Mouse (Mus musculus): ENCODE measurements around the gene Abhd11. TPM values are rescaled to one million over a fixed set of nuclear protein-coding genes. Genes with fewer than 3 reads are reported as not detected.

Gene Abhd11
- polyA plus RNA-seq, 1 experiment = 12.2 TPM

GRCm38 (mm10) chr5:135016224-135016759, 7.3 kb downstream of the Abhd11 start:
- no peak overlapping the region for H3K4me3 ChIP-seq (ENCODE audit: insufficient read depth, low read length)
- no peak overlapping the region for H3K27ac ChIP-seq (ENCODE audit: insufficient read depth, low read depth, low read length)
- TF ChIP-seq POLR2A (IDR thresholded peaks at IDR 0.05; ENCODE audit: borderline replicate concordance, low read depth, low read length) (no peak), CTCF (IDR thresholded peaks at IDR 0.05; ENCODE audit: low read depth, low read length) (no peak)
- no peaks in the 10 kb centered on the region for H3K4me1 ChIP-seq (ENCODE audit: control insufficient read depth, insufficient read depth, low read length)

DNA sequence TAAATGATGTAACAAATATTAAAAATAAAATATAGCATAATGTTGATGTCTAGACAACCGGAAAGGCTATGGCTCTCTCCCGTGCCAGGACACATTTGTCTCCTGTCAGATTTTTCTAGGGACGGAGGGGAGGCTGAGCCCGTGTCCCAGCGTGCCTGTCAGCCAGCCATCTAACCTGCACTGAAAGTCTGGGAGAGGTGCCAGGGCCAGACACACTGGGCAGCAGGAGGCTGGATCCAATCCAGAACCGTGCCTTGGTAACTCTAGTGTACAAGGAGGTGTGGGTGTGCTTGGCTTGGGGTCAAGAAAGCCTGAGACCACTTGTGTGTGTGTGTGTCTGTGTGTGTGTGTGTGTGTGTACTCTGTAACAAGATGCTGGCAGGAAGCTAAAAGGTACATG, 12.9 kb downstream of the Abhd11 start:
- TF ChIP-seq CTCF (IDR thresholded peaks at IDR 0.05; ENCODE audit: low read depth, low read length) (no peak), POLR2A (IDR thresholded peaks at IDR 0.05; ENCODE audit: borderline replicate concordance, low read depth, low read length) (no peak)
- Histone ChIP-seq H3K4me1 (ENCODE audit: control insufficient read depth, insufficient read depth, low read length) (peaks cover 8% of the 10 kb centered on the region; the same call in 1 of the 2 replicates), H3K27ac (ENCODE audit: insufficient read depth, low read depth, low read length) (no peak overlapping the region), H3K4me3 (ENCODE audit: insufficient read depth, low read length) (no peak overlapping the region)

GRCm38 (mm10) chr5:135023344-135024173, 14.6 kb downstream of the Abhd11 start, which contains the start of gene Stx1a:
Gene Stx1a (plus strand): TSS chr5:135023482.
- no peak within 1 kb of the TSS for H3K27ac ChIP-seq (ENCODE audit: insufficient read depth, low read depth, low read length)
- no peak for TF ChIP-seq CTCF (IDR thresholded peaks at IDR 0.05; ENCODE audit: low read depth, low read length)
- no peak for TF ChIP-seq POLR2A (IDR thresholded peaks at IDR 0.05; ENCODE audit: borderline replicate concordance, low read depth, low read length)
- H3K4me1 ChIP-seq (ENCODE audit: control insufficient read depth, insufficient read depth, low read length) = peaks cover 11% of the 10 kb centered on the region
- H3K4me3 ChIP-seq (ENCODE audit: insufficient read depth, low read length) = peak within 1 kb of the TSS; percentile 70

DNA sequence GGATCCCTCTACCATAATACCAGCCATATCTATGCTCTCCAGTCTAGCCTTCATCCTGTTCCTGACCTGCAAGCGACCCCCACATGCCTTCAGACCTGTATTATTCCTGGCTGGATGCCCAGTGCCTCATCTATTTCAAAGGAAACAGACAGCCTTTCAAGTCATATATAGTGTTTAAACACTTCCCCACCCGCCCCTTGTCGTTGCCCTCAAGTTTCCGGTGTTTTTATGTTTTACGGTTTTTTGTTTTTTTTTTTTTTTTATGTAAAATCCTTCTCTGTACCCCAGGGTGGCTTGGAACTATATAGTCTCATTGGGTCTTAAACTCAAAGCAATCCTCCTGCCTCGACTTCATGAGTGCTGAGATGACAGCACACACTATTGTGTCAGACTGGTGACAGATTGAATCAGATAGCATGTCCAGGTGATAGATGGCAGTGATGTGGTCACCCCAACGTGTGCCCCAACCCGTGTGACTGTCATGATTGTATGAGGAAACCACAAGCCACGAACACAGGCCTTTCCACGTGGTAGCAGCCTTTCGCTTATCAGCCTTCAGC, 15.8 kb downstream of the Abhd11 start:
- no peak overlapping the region for H3K4me3 ChIP-seq (ENCODE audit: insufficient read depth, low read length)
- peaks cover 17% of the 10 kb centered on the region for H3K4me1 ChIP-seq (ENCODE audit: control insufficient read depth, insufficient read depth, low read length)
- TF ChIP-seq POLR2A (IDR thresholded peaks at IDR 0.05; ENCODE audit: borderline replicate concordance, low read depth, low read length) (no peak), CTCF (IDR thresholded peaks at IDR 0.05; ENCODE audit: low read depth, low read length) (no peak)
- no peak overlapping the region for H3K27ac ChIP-seq (ENCODE audit: insufficient read depth, low read depth, low read length)

GRCm38 (mm10) chr5:135025899-135026298, 16.9 kb downstream of the Abhd11 start:
- TF ChIP-seq CTCF (IDR thresholded peaks at IDR 0.05; ENCODE audit: low read depth, low read length) = no peak
- TF ChIP-seq POLR2A (IDR thresholded peaks at IDR 0.05; ENCODE audit: borderline replicate concordance, low read depth, low read length) = no peak
- Histone ChIP-seq H3K4me1 (ENCODE audit: control insufficient read depth, insufficient read depth, low read length) (peaks cover 17% of the 10 kb centered on the region), H3K27ac (ENCODE audit: insufficient read depth, low read depth, low read length) (no peak overlapping the region), H3K4me3 (ENCODE audit: insufficient read depth, low read length) (no peak overlapping the region)

DNA sequence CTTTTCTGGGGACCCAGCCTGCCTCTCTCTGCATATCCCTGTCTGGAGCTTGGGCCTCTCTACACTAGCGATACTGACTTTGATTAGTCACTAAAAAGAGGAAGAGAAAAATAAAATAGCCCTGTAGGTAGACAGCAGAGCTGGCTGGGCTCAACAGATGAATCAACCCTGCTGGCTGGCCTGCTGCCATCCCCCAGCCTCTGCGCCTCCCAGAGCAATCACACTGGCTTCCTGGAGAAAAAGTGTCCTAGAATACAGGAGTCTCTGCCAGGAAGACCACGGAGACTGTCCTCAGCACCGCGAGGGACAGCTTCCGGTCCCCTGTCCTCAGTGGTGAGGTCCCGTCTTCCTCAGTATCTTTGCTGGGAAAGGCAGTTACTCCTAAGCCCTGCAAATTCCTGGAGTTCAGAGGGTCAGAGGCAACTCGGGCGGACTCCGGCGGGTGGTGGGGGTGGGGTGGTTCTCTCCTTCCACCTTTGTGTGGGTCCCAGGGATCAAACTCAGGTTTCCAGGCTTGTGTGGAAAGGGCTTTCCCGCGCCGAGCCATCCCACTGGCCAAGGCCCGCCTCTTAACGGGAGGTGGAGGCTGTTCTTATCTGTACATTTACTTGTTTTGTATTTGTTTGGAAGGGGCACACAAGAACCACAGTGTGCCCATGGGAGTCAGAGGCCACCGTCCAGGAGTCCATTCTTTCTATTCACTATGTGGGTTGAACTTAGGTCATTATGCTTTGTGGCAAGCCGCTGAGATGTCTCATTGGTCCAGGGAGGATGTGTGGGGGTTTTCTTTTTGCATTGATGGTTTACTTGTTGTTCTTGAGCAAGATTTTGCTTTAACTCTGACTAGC, 20.3 kb downstream of the Abhd11 start:
- Histone ChIP-seq H3K27ac (ENCODE audit: insufficient read depth, low read depth, low read length) (no peak overlapping the region), H3K4me1 (ENCODE audit: control insufficient read depth, insufficient read depth, low read length) (peaks cover 15% of the 10 kb centered on the region), H3K4me3 (ENCODE audit: insufficient read depth, low read length) (no peak overlapping the region)
- TF ChIP-seq CTCF (IDR thresholded peaks at IDR 0.05; ENCODE audit: low read depth, low read length) = no peak
- no peak for TF ChIP-seq POLR2A (IDR thresholded peaks at IDR 0.05; ENCODE audit: borderline replicate concordance, low read depth, low read length)

- H3K4me1 ChIP-seq (ENCODE audit: control insufficient read depth, insufficient read depth, low read length) = peaks cover 9% of the 10 kb centered on the region
- no peak for TF ChIP-seq POLR2A (IDR thresholded peaks at IDR 0.05; ENCODE audit: borderline replicate concordance, low read depth, low read length)
- TF ChIP-seq CTCF (IDR thresholded peaks at IDR 0.05; ENCODE audit: low read depth, low read length) = no peak
- no peak overlapping the region for H3K4me3 ChIP-seq (ENCODE audit: insufficient read depth, low read length)
- no peak overlapping the region for H3K27ac ChIP-seq (ENCODE audit: insufficient read depth, low read depth, low read length)
Measured at GRCm38 (mm10) chr5:135032581-135032980, 23.6 kb downstream of the Abhd11 start.

DNA sequence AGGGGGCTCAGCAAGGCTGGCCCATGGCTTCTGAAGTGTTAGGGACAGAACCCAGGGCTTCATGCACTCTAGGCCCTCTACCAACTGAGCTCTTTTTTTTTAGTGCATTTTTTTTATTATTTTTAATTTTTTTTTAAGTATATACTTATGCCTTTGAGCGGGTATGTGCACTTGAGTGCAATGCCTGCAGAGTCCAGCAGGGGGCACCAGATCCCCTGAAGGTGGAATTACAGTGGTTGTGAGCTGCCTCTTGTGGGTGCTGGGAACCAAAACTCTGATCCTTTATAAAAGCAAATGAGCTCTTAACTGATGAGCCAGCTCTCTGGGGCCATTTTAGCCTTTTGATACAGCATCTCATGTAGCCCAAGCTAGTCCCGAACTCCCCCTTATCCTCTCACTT, 25.6 kb downstream of the Abhd11 start:
- H3K27ac ChIP-seq (ENCODE audit: insufficient read depth, low read depth, low read length) = no peak overlapping the region
- TF ChIP-seq CTCF (IDR thresholded peaks at IDR 0.05; ENCODE audit: low read depth, low read length) = peak; percentile 40
- TF ChIP-seq POLR2A (IDR thresholded peaks at IDR 0.05; ENCODE audit: borderline replicate concordance, low read depth, low read length) = no peak
- no peak overlapping the region for H3K4me3 ChIP-seq (ENCODE audit: insufficient read depth, low read length)
- peaks cover under 1% of the 10 kb centered on the region; the same call in 1 of the 2 replicates for H3K4me1 ChIP-seq (ENCODE audit: control insufficient read depth, insufficient read depth, low read length)

GRCm38 (mm10) chr5:135035608-135036359, 26.8 kb downstream of the Abhd11 start:
- Histone ChIP-seq H3K4me1 (ENCODE audit: control insufficient read depth, insufficient read depth, low read length) (no peaks in the 10 kb centered on the region; the same call in 1 of the 2 replicates), H3K4me3 (ENCODE audit: insufficient read depth, low read length) (no peak overlapping the region), H3K27ac (ENCODE audit: insufficient read depth, low read depth, low read length) (no peak overlapping the region)
- TF ChIP-seq CTCF (IDR thresholded peaks at IDR 0.05; ENCODE audit: low read depth, low read length) = no peak
- no peak for TF ChIP-seq POLR2A (IDR thresholded peaks at IDR 0.05; ENCODE audit: borderline replicate concordance, low read depth, low read length)
